Mouse (Mus musculus) embryonic fibroblast, embryonic 13.5 days (primary cell): ENCODE measurements around the gene Sapcd2.

Experiments
- CTCF ChIP-seq: IDR thresholded peaks from 2 replicates; pipeline ENCODE4 v1.5.1; 2011; ENCODE audit warnings: mild to moderate bottlenecking, control low read depth, low read length, moderate library complexity, borderline replicate concordance; ENCODE audit not compliant: insufficient read depth
- POLR2A ChIP-seq: IDR thresholded peaks from 2 replicates; pipeline ENCODE4 v1.6.1; 2011; ENCODE audit warnings: low read depth, mild to moderate bottlenecking, control low read depth, low read length, moderate library complexity

DNA sequence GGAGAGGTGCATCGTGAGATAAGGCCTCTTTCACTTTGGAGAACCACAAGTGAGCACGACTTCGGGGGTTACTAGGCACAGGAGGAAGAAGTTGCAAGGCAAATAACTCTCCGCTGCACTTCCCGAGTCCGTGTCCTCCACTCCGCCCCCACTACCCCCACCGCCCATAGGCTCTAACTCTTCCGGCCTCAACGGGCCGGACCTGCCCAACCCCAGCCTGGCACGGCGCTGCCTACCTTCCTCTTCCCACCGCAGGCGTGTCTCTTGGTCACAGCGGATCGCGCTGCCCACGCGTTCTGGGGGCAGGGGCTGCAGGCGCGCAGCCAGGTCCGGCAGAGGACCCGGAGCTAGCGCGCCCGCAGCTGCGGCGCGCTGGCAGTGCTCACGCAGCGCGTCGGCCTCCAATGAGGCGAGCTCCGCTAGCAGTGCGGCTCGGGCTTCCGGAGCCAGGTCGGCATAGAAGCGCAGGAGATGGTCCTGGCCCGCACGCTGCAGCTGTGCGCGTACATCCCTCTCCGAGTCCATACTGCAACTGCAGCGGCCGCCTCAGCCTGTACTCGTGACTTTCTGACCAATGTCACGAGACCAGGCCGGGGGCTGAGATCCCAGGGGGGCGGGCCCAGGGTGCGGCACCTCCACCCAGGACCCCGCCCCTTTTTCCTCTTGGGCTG is 6.9 kb upstream of the Sapcd2 start, which contains the start of gene Uap1l1:
- TF ChIP-seq CTCF, result no peak
- peak; percentile 96 for TF ChIP-seq POLR2A
